Mouse (Mus musculus): Measurements from ENCODE around the gene Vsig2.

Gene Vsig2

DNA sequence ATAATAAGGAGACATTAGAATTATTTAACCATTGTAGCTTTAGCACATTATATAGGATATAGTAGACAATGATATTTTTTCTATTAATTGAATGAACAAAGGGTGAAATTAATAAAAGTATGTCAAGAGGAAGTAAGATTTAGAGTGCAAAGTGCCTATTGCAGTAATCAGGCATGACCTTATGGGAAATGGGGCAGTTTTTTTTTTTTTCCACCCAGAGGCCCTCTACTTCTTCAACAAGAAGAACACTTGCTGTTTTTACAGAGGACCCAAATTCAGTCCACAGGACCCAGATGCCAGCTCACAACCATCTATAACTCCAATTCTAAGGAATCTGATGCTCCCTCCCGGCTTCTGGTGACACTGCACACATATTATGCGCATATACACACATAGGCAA, 21.6 kb downstream of the Vsig2 start:
- in situ Hi-C loops (cut with MboI, MseI), result no loop called here

DNA sequence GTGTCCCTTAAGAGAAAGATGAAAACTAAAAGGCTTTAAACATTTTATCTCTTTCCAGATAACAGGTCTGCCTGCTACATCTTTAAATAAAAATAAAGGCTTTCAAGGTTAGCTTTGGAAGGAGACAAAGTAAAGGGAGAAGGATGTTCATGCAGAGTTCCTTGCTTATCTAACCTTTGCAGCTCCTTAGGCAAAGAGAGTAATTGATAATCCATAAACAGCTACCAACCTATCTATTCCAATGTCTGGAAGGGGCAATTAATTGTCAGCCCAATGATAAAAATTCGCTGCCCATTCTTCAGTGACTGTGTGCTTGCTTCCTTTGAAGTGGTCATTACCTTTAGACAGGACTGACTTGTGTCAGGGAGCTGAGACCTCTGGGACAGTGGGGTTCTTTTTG, 24.8 kb downstream of the Vsig2 start:
- in situ Hi-C loops (cut with MboI, MseI), result no loop called here

DNA sequence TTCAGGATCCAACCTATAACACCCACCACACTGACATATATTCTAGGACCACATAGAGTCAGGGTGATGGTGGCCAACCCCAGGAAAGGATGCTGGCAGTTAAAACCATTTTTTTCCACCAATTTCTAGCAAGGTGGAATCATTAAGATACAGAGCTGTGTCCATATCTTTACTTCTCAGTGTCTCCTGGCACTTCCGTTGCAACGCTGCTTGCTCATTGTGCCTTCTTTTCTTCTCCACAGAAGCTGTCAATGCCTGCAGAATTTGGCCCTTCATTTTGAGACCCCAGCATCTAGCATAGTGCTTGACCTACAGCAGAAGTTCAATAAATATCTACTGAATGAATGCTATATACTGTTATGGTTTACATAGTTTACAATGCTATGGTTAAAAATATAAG, 28.0 kb downstream of the Vsig2 start:
- in situ Hi-C loops (cut with MboI, MseI), result no loop called here

DNA sequence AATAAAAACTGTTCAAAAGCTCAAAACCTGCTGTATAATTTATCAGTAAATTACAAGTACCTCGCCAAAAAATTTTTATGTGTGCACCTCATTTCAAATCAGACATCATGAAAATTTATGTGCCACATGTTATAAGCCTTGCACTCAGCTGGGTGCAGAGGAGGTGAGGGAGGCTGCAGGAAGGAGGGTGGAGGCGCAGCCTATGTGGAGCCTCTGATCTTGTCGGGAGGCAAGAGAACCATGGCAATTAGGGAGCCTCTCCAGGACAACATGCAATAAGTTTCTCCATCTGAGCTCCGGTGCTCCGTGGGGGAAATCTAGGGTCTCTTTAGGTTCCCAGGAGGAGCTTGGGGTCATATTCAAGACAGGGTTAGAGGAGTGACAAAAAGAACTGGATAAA, 28.4 kb downstream of the Vsig2 start:
- in situ Hi-C loops (cut with MboI, MseI), result no loop called here

DNA sequence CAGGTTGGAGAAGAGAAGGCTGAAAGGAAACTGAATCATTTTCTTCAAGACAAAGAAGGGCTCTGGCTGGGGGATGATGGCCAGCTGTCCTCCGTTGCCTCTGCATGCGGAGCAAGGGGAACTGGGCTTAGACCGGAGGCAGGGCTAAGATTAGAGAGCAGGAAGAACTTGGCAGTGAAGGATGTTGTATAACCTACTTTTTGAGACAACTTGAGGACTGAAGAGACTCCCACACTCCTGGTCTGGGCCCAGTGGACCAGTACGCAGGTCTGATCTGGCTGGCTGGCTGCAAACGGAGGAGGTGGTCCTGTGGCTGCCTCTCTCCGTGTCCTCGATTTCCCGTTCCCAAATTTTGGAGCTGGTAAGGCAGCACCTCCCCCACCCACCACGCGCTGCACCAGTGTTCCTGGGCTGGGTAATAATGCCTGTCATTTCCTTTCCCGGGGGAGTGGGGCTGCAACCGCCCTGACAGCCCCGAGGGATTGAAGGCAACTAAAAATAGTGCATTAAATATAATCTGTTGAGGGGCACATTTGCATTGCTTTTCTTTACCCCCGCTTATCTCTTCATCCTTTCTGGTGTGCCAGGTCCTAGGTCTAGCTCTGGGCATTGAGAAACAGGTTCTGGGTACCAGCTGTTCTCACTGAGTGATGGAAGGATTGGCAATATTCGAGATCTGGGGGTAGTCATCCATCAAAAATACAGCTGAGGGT, 29.0 kb downstream of the Vsig2 start:
- in situ Hi-C loops (cut with MboI, MseI), result no loop called here

DNA sequence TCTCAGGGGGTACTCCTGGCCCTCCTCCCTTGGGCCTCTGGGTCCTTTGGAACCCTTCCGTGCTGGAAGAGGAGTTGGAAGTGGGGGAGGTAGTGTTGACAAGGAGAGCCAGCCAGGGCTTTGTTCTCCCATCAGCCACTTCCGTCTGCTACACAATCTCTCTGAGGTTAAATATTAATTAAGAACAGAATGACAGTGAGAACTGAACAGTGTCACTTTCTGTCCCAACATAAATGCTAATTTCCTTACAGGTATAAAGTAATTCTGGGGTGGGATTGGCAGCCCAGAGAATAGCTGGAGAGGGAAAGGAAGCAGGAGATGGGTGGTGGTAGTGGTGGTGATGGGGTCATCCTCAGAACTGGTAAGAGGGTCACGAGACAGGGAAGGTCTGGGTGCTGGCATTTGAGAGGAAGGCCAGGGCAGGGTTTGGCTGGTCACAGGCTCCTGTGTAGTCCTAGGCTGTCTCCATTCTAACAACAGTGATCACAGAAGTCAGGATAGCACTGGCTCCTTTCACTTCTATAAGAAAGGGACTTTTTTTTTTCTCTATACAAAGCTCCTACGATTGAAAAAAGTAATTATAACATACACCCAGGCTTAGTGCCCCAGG, 29.7 kb downstream of the Vsig2 start:
- in situ Hi-C loops (cut with MboI, MseI), result no loop called here

DNA sequence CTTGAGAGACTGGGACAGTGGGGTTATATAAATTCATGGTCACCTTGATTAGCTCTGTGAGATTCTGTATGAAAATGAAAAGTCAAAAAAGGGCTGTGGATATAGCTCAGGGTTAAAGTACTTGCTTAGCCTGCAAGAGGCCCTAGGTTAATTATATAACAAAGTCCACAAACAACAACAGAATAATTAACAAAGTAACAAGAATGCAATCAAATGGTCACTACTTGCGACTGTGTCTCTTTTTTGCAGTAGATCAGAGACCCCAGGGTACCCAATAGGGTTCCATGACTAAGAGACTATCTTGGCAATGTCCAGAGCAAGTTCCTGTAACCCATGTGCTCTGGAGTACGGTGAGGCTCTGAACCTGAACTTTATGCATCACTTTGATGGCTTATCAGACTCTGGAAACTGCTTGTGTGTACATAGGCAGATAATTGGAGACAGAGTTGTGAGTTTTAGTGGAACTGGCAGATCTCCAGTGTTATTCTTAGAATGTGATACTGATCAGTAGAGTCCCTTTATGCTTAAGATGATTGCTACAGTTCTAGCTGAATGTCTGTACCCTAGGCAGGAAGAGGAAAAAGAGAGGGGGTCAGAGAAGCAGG, 30.3 kb downstream of the Vsig2 start:
- in situ Hi-C loops (cut with MboI, MseI), result no loop called here

DNA sequence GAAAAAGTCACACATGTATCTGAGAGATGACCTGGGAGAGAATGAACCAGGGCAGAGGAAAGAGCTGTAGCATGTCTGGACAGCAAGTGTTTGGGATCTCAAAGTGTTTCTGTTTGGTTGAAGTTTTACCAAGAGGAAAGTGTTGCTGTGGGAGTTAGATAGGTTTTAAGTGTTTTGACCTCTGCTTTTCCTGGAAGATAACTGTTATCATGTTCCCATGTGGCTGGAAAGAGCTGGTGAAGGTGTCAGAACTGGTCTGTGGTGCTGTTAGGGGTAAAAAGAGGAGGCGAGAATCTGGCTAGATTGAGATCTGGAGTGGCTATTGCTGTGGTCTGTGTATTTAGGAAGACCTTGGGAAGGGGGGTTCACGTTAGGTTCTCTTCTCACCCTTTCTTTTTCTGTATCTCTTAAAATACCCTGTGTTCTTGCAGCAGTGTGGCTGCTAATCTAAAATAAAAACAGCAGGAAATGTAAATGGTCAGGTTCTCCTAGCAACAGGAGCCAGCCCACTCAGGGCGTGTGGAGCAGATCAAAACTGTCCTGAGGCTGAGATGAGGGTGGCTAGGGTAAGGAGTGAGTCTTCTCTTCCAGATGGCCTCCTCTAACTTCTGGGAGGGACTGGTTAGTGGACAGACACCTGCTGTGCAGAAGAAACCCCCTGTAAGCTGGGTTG, 33.3 kb downstream of the Vsig2 start:
- in situ Hi-C loops (cut with MboI, MseI), result no loop called here

DNA sequence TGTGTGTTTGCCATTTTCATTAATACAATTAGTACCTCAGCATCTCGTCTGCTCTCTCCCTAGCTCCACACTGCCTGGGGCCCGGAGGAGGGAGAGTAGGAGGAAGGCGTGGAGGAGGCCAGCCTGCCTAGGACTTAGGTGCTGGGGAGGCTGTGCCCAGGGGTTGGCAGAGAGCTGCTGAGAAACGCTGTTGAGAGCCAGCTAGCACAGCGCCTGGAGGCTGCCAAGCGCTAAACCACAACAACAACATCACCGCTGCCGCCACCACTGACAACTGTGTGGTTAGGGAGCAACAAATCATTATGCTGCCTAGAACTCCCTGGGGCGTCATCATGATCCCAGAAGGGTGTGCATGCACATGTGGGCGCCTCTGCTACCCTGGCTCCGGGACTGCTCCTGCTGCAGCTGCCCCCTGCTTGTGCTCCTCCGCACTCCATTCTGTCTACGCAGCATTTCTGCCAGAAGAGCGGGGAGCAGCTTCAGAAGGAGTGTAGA, 37.4 kb downstream of the Vsig2 start:
- in situ Hi-C loops (cut with MboI, MseI), result no loop called here

DNA sequence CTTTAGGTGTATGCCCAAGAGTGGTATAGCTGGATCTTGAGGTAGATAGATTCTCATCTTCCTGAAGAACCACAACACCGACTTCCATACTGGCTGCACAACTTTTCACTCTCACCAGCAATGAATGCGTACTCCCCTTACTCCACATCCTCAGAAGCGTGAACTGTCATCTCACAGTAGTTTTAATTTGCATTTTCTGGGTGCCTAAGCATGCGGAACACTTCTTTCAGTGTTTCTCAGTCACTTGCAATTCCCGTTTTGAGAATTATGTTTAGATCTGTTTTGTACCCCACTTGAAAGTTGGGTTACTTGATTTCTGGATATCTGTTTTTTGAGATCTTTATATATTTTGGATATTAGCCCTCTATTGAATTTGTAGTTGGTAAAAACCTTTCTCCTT, 44.5 kb downstream of the Vsig2 start:
- in situ Hi-C loops (cut with MboI, MseI), result no loop called here

DNA sequence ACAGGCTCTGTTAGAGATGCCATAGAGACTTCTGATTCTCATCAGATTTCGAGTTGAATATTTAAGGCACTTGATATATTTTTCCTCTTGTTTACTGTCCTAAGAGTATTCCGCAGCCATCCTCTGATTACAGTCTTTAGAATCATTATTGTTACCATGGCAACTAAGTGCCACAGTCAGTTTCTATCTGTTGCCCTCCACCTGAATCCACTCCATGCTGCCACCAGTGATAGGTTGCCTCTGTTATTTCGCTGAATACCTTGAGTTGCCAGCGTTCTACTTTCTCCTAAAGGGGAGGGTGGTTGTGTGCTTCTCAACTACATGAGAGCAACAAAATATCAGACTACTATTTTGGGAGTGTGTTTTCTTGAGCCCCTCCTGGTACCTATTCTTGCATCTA, 47.7 kb downstream of the Vsig2 start:
- in situ Hi-C loops (cut with MboI, MseI), result no loop called here

DNA sequence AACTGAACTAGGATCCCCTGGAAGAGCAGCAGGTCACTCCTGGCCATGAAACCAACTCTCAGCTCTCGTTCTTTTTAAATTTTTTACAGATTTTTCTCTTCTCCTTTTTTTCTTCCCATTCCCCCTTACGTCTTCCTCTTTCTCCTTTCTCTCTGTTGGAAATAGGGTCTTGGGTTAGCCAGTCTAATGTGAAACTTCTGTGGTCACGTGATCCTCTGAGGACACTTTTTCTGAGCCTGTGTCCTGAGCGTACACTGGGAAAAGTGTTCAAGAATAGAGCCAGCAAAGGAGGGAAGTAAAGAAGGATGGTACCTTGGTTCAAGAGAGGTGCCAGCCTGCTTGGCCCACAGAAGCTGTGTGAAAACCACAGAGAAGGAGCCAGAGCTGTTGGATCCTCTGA, 51.3 kb downstream of the Vsig2 start:
- in situ Hi-C loops (cut with MboI, MseI), result no loop called here

DNA sequence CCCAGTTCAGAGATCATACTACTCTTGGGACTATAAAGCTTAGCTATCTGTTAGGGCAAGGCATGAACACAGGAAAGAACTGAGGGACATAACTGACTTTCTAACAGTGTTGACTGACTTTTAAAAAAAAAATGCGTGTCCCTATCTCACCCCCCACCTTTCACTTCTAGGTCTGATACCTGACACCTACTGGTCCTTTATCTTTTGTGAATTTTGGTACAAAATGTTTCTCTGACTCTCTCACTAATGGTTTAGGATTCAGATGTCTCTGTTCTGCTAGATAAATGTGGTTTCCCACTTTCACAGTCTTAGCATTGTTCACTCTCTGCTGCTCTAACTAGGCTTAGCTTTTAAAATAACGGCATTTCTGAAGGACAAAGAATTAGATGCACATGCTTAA, 53.0 kb downstream of the Vsig2 start:
- in situ Hi-C loops (cut with MboI, MseI), result no loop called here

DNA sequence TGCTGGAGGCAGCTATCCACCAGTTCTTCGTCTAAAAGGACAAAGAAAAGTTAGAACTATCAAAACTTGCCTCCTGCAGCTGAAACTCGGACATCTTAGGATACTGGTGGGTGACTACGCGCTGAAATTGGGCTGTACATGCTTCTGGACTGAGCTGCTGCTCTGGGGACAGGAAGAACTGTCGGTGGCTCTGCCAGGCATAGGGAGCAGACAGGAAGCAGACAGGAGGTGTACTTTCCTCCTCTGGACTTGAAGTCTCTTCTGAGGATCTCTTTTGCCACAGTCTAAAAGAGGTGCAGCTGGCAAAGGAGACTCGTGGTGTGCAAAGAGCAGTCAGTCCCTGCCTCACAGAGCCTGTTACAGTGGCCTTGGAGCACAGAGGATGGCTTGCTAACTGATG, 53.6 kb downstream of the Vsig2 start:
- in situ Hi-C loops (cut with MboI, MseI), result no loop called here

DNA sequence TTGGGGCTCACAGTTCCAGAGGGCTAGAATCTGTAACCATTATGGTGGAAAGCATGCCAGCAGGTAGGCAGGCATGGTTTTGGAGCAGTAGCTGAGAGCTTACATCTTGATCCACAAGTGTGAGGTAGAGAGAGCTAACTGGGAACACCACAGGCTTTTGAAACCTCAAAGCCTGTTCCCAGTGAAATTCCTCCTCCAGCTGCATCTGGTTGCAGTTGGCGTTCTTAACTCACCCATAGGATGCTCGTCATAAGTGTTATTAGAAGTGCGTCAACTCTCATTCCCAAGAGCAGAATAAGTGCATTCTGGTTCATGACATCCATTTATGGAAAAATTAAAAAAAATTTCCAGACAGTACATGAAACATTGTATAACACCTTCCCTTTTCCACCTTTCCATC, 54.6 kb downstream of the Vsig2 start:
- in situ Hi-C loops (cut with MboI, MseI), result no loop called here
